Mouse (Mus musculus) hindbrain, embryonic 14.5 days (tissue): ENCODE measurements around the gene Cyp26b1. TPM values are rescaled to one million over a fixed set of nuclear protein-coding genes. Genes with fewer than 3 reads are reported as not detected.
A peak's percentile ranks its signal among the peaks of the same experiment; 100 is the strongest.

Source experiments
- ATAC-seq: fragments of 200-750 bp; cut with Nextera tagmentation; 2 replicates; pipeline ENCODE4 v1.8.0; 2017; ENCODE audit warnings: moderate number of reproducible peaks, mild to moderate bottlenecking, moderate TSS enrichment, moderate library complexity; ENCODE audit not compliant: low FRiP score
- DNase-seq: peaks from one replicate; pipeline ENCODE4 v3.0.0-alpha.2; 2015; ENCODE audit warnings: low spot score
- H3K27ac ChIP-seq: fragments of 300-500 bp; sonication (generic); 2 replicates; pipeline ENCODE4 v1.5.1; 2014; ENCODE audit warnings: mild to moderate bottlenecking, moderate library complexity
- H3K27me3 ChIP-seq: fragments of 300-500 bp; sonication (generic); 2 replicates; pipeline ENCODE4 v1.6.1; 2014; ENCODE audit warnings: mild to moderate bottlenecking, low read length, mixed read lengths; ENCODE audit not compliant: control insufficient read depth, insufficient read depth
- H3K36me3 ChIP-seq: fragments of 300-500 bp; sonication (generic); replicated peaks from 2 replicates; pipeline ENCODE4 v1.6.1; 2014; ENCODE audit not compliant: control insufficient read depth, insufficient read depth
- H3K4me1 ChIP-seq: fragments of 300-500 bp; sonication (generic); replicated peaks from 2 replicates; pipeline ENCODE4 v1.6.1; 2014; ENCODE audit warnings: antibody characterized with exemption, low read length, mixed read lengths; ENCODE audit not compliant: control insufficient read depth, insufficient read depth
- H3K4me2 ChIP-seq: fragments of 300-500 bp; sonication (generic); replicated peaks from 2 replicates; pipeline ENCODE4 v1.6.1; 2014; ENCODE audit warnings: mild to moderate bottlenecking, moderate library complexity
- H3K4me3 ChIP-seq: fragments of 300-500 bp; sonication (generic); replicated peaks from 2 replicates; pipeline ENCODE4 v1.5.1; 2014; ENCODE audit warnings: mild to moderate bottlenecking, low read length
- H3K9ac ChIP-seq: fragments of 300-500 bp; sonication (generic); 2 replicates; pipeline ENCODE4 v1.6.1; 2014
- H3K9me3 ChIP-seq: fragments of 300-500 bp; sonication (generic); 2 replicates; pipeline ENCODE4 v1.6.1; 2016; ENCODE audit warnings: low read length; ENCODE audit not compliant: control insufficient read depth
- WGBS: fragments of 180-500 bp; shearing (Covaris S2); extraction: QIAGEN DNeasy Blood & Tissue Kit; methylation state at CpG from one replicate; pipeline ENCODE4 v1.1.7; 2014; 5-methylcytosine and 5-hydroxymethylcytosine counted together
- polyA plus RNA-seq: library from polyadenylated mRNA; unstranded; fragments of >200 nt; fragmentation: Nextera tagmentation; extraction: Ambion mirVana; gene quantifications from 2 replicates; pipeline ENCODE4 v1.2.1, GENCODE M21; 2014

The Cyp26b1 gene
- polyA plus RNA-seq, 1 experiment from 2014 or later = 22.5 TPM

DNA sequence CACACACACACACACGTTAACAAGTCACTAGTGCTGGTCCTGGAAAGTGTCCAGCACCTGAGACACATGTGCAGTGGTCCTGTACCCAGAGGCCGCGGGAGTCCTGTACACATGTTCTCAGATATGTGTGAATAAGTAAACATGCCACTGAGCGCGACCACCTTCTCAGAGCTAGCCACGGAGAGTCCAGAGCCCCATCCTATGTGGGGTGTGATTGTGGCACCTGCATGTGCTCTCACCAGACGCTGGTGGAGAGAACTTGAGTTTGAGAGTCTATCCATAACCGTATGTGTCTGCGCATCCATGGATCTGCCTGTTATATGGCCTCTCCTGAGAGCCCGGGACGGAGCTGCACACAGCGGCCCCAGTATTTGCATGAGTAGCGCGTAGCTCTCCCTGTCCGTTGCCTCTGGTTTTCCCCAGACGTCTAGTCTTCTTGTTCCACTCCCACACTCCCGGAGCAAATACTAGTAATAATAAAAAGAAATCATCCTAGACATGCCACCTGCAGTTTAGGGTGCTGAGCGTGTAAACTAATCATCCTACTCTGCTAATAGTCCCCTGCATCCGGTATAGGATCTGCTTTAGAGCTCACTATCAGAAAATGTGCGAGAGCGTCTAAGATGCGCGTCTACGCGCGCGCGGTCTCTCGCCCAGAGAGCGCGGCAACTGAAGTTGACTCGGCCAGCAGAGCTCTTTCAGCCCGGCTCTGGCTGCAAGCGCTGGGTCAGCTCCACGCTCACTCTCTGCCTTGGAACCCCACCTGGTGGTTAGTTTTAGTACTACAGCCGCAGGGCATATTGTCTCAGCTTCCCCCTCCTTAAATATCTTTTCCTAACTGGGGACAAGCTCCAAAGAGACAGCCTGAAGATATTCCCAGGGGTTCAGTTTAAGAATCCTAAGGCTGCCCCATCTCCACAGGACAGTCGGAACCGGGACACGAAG lies 3.7 kb downstream of the Cyp26b1 start:
- peak overlapping the region; percentile 85 for H3K4me2 ChIP-seq
- peak; percentile 58 for ATAC-seq
- H3K9me3 ChIP-seq = no peaks in the 10 kb centered on the region
- H3K27ac ChIP-seq = peak overlapping the region; percentile 3; the same call in 1 of the 2 replicates
- peak; percentile 89 for DNase-seq
- 4% methylated on average over 39 of the region's 39 CpGs for WGBS
- H3K4me1 ChIP-seq = peaks cover 41% of the 10 kb centered on the region; the same call in 1 of the 2 replicates
- peak overlapping the region; percentile 63 for H3K9ac ChIP-seq
- H3K36me3 ChIP-seq = no peaks in the 10 kb centered on the region
- peak overlapping the region; percentile 45 for H3K4me3 ChIP-seq
- peaks cover 51% of the 10 kb centered on the region for H3K27me3 ChIP-seq

- Histone ChIP-seq H3K4me1 (peaks cover 46% of the 10 kb centered on the region), H3K9me3 (no peaks in the 10 kb centered on the region), H3K4me3 (peak overlapping the region; percentile 45), H3K27ac (no peak overlapping the region), H3K4me2 (peak overlapping the region; percentile 85), H3K36me3 (no peaks in the 10 kb centered on the region), H3K27me3 (peaks cover 59% of the 10 kb centered on the region), H3K9ac (peak overlapping the region; percentile 63)
- 1% methylated on average over 46 of the region's 54 CpGs for WGBS
- DNase-seq (peak; percentile 75), ATAC-seq (no peak; the same call in 1 of the 2 replicates)
Measured at GRCm38 (mm10) chr6:84588895-84589652, 4.6 kb downstream of the Cyp26b1 start.

DNA sequence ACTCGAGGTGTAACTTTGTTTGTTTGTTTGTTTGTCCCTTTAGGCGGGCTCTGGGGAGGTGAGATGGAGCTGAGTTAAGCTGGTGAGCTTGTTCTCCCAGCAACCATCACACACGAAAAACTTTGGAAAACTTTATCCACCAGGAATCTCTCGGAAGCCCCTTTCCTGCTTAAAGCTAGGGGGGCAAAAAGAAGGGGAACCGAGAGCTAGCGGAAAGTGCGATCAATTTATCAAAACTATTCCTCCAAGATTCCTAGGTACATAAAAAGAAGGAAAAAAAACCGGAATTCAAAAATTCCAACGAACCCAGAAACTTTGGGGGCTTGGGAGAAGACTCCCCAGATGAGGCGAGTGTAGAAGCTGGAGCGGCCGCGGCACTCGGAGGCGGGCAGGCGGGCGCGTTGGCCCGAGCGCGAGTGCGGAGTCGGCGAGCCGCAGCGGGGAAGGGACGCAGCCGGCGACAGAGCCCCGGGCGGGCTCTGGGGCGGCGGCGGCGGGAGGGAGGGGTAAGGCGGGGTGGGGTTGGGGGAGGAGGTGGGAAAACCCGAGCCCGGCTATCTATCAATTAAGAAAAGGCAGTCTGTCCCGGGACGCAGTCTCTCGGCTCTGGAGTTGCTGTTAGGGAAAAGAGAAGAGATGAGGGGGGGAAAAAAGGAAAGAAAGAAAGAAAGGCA lies 5.3 kb downstream of the Cyp26b1 start:
- DNase-seq (no peak), ATAC-seq (no peak)
- Histone ChIP-seq H3K27ac (peak overlapping the region; percentile 11; the same call in 1 of the 2 replicates), H3K4me3 (peak overlapping the region; percentile 45), H3K27me3 (peaks cover 66% of the 10 kb centered on the region), H3K36me3 (no peaks in the 10 kb centered on the region), H3K9me3 (no peaks in the 10 kb centered on the region), H3K4me2 (peak overlapping the region; percentile 85), H3K4me1 (peaks cover 54% of the 10 kb centered on the region), H3K9ac (peak overlapping the region; percentile 63)
- 0% methylated on average over 41 of the region's 41 CpGs for WGBS

GRCm38 (mm10) chr6:84587471-84588101 lies 6.1 kb downstream of the Cyp26b1 start:
- Histone ChIP-seq H3K27me3 (peaks cover 74% of the 10 kb centered on the region), H3K4me2 (peak overlapping the region; percentile 85), H3K4me1 (peaks cover 58% of the 10 kb centered on the region), H3K27ac (peak overlapping the region; percentile 75), H3K4me3 (peak overlapping the region; percentile 45), H3K9ac (peak overlapping the region; percentile 63), H3K9me3 (no peaks in the 10 kb centered on the region), H3K36me3 (no peaks in the 10 kb centered on the region)
- DNase-seq (no peak), ATAC-seq (no peak)
- WGBS = under 1% methylated on average over 51 of the region's 51 CpGs

DNA sequence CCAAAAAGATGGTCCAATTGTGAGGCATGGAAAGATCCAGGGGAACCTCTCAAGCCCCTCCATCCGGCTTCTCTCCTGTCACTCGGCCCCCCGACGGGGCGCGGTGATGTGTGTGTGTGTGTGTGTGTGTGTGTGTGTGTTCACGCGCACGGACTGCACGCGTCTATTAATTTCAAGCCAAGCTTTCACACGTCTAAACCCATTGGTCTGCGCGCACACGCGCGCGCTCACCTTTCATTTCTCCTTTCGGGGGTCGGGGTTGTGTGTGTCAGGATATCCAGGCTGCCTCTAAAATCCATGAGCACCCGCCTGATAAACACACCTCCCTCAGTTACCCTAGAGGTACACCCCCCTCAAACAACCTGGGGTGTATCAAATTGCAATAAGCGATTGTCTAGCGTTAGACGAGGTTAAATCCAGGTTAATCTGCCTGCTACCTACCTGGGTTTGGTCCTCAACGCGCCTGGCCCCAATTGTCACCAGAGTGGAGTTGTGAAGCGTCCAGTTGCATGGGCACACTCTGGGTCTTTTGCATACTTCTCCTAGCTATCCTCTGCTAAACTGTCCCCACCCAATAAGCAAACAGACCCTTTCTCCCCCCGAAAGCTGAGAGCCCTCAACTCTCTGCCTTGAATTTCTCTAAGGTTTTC lies 7.0 kb downstream of the Cyp26b1 start:
- H3K27ac ChIP-seq = peak overlapping the region; percentile 75
- peaks cover 58% of the 10 kb centered on the region for H3K4me1 ChIP-seq
- peaks cover 83% of the 10 kb centered on the region for H3K27me3 ChIP-seq
- DNase-seq = no peak
- peak overlapping the region; percentile 85 for H3K4me2 ChIP-seq
- no peak for ATAC-seq
- peak overlapping the region; percentile 63 for H3K9ac ChIP-seq
- WGBS = 1% methylated on average over 28 of the region's 28 CpGs
- no peaks in the 10 kb centered on the region for H3K36me3 ChIP-seq
- H3K9me3 ChIP-seq = no peaks in the 10 kb centered on the region
- peak overlapping the region; percentile 45 for H3K4me3 ChIP-seq

DNA sequence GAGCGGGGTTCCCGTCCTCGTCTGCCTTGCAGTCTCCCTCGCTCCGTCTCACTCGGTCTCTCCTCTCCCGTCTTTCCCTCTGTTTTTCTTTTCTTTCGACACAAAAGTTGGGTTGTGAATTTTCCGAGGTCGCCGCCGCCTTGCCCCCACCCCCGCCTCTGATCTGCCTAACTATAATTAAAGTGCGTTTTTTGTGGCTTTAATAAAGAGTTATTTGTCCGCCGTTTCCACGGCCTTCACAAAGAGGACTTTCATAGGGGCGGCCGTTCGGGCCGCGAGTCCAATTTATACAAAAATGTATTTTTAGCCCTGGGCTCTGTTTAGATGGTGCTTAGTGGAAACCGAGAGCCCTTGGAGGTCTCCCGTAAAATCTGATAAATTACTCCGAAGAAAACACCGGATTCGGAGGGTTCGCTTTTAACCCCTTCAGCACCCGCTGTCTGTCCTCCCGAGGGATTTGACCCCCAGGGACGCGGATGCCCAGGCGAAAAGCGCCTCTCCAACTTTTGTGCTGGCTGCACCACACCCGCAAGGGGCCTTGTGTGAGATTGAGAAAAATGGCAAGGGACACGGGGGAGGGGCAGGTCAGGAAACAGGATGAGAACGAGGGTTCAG lies 7.9 kb downstream of the Cyp26b1 start:
- Histone ChIP-seq H3K4me2 (peak overlapping the region; percentile 85), H3K27me3 (peaks cover 92% of the 10 kb centered on the region), H3K4me1 (peaks cover 58% of the 10 kb centered on the region), H3K27ac (peak overlapping the region; percentile 75), H3K9ac (peak overlapping the region; percentile 59), H3K9me3 (no peaks in the 10 kb centered on the region), H3K36me3 (no peaks in the 10 kb centered on the region), H3K4me3 (peak overlapping the region; percentile 45)
- no peak for DNase-seq
- WGBS = under 1% methylated on average over 37 of the region's 37 CpGs
- no peak for ATAC-seq

GRCm38 (mm10) chr6:84584783-84585685 lies 8.7 kb downstream of the Cyp26b1 start:
- Histone ChIP-seq H3K4me3 (peak overlapping the region; percentile 45), H3K9ac (peak overlapping the region; percentile 59), H3K4me1 (peaks cover 57% of the 10 kb centered on the region), H3K36me3 (no peaks in the 10 kb centered on the region), H3K4me2 (peak overlapping the region; percentile 85), H3K27ac (peak overlapping the region; percentile 75), H3K27me3 (peaks cover 99% of the 10 kb centered on the region), H3K9me3 (no peaks in the 10 kb centered on the region)
- under 1% methylated on average over 66 of the region's 66 CpGs for WGBS
- no peak for ATAC-seq
- DNase-seq = no peak
